Mouse (Mus musculus): Measurements from ENCODE around the gene Ctnna2.

Gene Ctnna2

DNA sequence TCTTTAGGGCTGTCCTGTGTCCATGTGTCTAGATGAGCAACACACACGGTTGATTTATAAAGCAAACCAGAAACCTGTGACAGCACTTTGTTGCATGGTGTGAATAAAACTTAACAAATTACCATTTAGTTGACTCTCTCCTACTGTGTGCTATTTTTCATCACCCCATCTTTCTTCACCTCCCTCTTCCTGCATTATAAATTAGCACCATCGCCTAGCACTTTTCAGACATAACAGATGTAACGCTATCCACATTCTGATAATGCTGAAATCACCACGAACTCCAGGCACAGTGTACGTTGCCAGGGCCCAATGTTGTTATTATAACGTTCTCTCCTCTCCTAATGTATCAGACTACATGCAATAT lies 621.0 kb downstream of the Ctnna2 start:
- in situ Hi-C loops (cut with MboI; ENCODE audit: low pct_unique_long_range_greater_than_20kb in 1 of 2, low sequenced_read_pairs in 2 of 2, unreplicated experiment in 1 of 2), result no loop called here

DNA sequence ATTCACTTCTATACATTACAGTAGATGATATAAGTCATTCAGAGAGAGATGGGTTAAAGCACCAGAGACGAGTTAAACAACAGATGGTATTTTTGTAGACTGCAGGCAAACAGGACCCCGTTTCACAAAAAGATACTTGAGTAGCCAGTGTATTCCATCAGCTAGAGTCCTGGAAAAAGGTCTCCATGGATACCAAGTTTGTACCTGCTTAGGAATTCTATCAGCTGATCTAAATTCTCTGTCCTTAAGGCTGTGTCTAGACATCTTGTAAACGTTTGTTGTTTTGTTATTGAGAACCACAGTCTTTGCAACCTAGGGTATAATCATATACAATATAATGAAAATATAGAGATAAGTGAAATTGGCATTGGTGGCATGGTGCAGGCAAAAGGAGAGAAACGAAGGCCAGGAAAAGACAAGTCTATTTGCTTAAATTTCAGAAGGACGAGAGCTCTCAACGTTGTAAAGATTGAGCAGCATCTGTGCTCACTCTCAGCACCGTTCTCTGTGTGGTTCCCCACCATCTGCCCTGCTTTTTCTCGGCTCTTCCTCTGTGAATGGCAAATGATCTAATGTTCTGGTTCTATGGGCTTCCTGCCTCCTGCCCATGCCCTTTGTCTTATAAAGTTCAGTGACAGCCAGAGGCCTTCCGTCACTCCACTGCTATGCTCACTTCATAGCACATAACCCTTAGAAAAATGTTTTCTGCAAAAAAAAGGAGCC lies 621.6 kb downstream of the Ctnna2 start:
- in situ Hi-C loops (cut with MboI; ENCODE audit: low pct_unique_long_range_greater_than_20kb in 1 of 2, low sequenced_read_pairs in 2 of 2, unreplicated experiment in 1 of 2), result no loop called here

DNA sequence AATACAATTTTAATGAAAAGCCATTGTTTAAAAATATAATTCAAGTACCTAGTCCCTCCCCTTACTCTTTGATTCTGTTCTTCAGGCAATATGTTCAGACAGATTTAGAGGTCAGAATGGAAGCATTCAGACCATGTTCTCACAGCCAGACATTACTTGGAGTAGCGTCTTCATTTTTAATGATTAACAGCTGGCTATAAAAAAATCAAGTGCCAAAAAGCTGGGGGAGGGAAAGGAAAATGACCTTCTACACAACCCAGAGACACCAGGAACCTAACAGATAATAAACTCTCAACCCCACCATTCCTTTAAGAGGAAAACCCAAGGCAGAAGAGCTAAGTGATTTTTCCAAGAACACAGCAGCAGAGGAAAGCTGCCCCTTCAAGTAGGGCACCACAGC lies 624.7 kb downstream of the Ctnna2 start:
- in situ Hi-C loops (cut with MboI; ENCODE audit: low pct_unique_long_range_greater_than_20kb in 1 of 2, low sequenced_read_pairs in 2 of 2, unreplicated experiment in 1 of 2), result no loop called here

DNA sequence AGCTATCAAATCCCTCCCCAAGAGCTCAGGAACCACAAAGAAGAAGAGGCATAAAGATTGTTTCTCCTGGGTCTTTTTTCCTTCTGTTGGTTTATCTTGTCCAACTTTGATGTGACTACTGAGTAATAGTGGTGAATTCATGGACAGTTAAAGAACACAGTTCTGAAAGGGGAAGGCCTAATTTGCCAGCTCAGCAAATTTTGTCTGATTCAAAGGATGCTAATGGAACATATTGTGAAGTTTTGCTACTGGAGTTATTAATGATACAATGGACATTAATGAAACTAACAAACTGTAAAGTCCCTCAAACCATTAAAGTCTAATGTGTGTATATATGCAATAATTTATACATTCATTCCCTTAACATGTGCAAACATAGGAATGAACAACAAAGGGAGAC lies 635.7 kb downstream of the Ctnna2 start:
- in situ Hi-C loops (cut with MboI; ENCODE audit: low pct_unique_long_range_greater_than_20kb in 1 of 2, low sequenced_read_pairs in 2 of 2, unreplicated experiment in 1 of 2), result no loop called here

DNA sequence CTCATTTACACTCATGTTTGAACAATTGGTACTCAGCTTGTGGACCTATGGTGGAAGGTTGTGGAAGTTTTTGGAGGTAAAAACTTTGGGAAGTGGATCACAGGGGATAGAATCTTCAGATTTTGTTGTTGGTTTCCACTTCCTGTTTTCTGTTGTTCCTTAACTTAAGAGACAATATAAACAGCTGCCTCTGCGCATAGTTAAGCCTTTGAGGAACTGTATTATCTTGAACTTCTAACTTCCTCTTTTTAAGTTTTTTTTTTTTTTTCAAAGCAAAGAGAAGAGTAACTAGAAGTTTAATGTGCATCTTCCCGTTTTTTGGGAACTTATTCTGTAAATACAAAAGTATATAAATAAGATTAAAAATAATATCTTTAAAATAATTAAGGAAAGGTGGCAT lies 644.0 kb downstream of the Ctnna2 start:
- in situ Hi-C loops (cut with MboI; ENCODE audit: low pct_unique_long_range_greater_than_20kb in 1 of 2, low sequenced_read_pairs in 2 of 2, unreplicated experiment in 1 of 2), result no loop called here

DNA sequence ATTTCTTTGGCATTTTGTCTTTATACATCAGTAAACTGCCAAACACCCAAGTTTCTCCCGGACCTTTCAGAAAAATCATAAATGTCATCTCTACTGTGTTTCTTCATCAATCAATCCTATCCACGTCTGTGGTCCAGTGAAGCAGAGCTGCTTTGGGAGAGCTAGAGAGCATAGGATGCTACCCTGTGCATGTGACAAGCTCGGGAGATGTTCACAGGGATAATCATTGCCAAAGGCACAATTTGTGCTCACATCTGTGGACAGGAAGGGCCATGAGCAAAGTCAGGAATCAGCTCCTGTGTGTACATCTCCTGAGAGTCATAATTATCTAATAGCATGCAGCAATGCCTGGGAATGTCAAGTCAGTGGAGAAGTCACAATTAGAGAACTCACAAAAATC lies 654.8 kb downstream of the Ctnna2 start:
- in situ Hi-C loops (cut with MboI; ENCODE audit: low pct_unique_long_range_greater_than_20kb in 1 of 2, low sequenced_read_pairs in 2 of 2, unreplicated experiment in 1 of 2), result no loop called here

DNA sequence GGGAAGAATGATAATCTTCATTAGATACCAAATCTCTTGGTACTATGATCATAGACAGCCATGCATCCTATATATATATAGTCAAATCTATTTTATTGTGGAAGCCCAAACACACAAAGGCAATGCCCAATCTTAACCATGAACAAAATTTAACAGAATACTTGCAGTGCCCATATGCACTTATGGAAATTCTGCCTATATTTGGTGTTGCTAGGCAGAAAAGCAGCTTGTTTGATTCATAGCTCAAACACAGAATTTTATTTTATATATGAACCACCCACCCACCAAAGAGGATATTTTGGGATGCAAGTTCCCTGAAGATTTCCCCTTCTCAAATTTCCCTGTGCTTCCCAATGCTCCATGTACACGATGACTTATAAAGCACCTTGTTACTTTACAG lies 655.2 kb downstream of the Ctnna2 start:
- in situ Hi-C loops (cut with MboI; ENCODE audit: low pct_unique_long_range_greater_than_20kb in 1 of 2, low sequenced_read_pairs in 2 of 2, unreplicated experiment in 1 of 2), result no loop called here

DNA sequence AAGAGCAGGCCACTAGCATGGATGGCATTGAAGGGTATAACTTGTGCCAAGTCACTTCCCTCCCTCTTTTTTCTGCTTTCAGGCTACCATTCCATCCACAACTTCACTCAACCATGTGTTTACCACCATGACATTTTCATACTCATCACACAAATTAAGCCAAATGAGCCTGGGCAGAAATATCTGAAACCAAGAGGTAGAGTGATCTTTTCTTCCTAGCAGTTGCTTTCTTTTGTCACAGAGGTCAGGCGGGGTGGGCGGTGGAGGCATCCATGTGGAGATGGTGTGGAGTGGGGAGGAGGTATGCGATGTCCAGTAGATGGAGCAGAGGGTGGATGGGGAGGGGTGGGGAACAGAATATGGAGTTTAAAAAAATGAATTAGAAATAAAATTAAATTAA lies 672.7 kb downstream of the Ctnna2 start:
- in situ Hi-C loops (cut with MboI; ENCODE audit: low pct_unique_long_range_greater_than_20kb in 1 of 2, low sequenced_read_pairs in 2 of 2, unreplicated experiment in 1 of 2), result no loop called here

DNA sequence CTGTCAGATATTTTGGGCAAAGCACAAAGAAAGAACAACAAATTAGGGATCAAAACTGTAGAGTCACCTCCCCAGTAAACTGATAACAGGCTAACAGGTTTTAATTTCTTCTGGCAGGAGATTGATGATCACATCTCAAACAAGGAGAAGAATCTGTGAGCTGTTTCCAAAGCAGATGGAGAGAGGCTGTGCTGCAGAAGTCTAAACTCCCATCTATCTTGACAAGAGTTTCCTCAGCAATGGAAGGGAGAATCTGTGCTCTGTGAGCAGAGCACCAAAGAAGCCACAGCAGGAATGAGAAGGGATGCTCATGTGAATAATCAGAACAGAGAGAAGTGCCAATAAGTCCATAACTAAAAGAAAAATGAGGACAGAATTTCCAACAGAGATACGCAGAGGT lies 678.2 kb downstream of the Ctnna2 start:
- in situ Hi-C loops (cut with MboI; ENCODE audit: low pct_unique_long_range_greater_than_20kb in 1 of 2, low sequenced_read_pairs in 2 of 2, unreplicated experiment in 1 of 2), result no loop called here

DNA sequence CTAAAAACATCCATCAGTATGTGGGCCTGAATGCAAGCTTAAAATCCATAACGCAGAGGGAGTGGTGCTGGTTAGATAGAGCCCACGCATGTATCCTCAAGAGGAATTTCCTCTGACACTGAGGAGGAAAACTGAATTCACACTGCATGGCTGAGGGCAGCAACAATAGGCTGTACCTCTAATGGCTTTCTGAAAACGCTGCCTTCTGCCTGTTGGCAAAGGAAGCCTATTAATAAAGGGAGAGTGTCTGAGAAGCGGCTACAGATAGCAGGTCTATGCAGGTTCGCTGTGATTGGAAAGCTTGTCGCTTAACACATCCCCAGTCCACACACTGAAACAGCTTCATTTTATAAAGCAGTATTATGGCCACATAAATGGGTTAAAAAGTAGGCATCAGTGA lies 688.1 kb downstream of the Ctnna2 start:
- in situ Hi-C loops (cut with MboI; ENCODE audit: low pct_unique_long_range_greater_than_20kb in 1 of 2, low sequenced_read_pairs in 2 of 2, unreplicated experiment in 1 of 2), result no loop called here

DNA sequence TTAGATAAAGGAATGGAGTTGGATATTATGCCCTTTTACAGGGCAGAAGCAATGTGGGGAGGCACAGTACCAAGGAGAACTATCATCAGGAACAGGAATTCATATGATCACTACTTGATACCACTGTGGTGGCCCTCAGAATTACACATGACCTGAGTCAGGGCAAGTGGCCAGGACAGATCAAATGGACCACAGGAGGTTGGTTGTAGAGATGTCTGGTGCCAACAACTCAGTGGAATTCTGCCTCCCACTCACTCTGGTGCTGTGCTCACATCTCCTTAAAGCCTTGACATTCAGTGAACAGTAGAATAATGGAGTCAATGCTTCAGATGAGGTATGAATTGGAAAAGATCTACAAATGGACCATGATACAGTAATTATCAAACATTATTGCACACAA lies 691.1 kb downstream of the Ctnna2 start:
- in situ Hi-C loops (cut with MboI; ENCODE audit: low pct_unique_long_range_greater_than_20kb in 1 of 2, low sequenced_read_pairs in 2 of 2, unreplicated experiment in 1 of 2), result no loop called here

DNA sequence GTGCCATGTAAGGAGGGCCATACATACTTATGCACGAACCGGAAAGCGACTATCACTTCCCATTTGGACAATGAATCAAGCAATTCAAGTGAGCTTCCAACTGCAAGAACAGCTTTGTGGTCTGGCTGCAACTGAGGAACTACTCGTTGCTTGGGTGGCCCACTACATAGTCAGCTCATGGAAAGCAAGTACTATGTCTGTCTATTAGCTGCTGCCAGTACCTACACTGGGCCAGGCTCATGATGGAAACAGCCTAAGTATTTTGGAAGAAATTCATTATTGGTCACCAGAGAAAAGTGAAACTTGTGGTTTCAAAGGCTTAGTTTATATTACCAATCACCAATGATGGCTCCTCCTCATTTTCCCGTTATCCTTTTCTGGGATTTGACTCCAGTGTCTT lies 693.2 kb downstream of the Ctnna2 start:
- in situ Hi-C loops (cut with MboI; ENCODE audit: low pct_unique_long_range_greater_than_20kb in 1 of 2, low sequenced_read_pairs in 2 of 2, unreplicated experiment in 1 of 2), result no loop called here

DNA sequence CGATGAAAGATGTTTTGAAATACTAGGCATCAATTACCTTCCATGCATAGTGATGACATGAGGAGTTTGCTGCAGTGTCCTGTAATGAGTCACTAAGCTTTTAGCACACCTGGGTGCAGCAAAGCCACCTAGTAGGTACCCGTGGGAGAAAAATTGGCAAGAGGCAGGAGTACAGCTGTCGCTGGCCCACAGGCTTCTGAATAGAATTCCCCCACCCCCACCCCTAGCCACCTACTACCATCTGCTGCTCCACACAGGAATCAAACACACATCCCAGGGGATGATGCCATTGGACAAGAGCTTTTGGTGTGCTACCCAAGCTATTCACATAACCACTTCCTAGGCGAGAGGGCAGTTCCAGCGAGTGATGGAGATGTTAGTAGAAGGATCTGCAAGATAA lies 700.7 kb downstream of the Ctnna2 start:
- in situ Hi-C loops (cut with MboI; ENCODE audit: low pct_unique_long_range_greater_than_20kb in 1 of 2, low sequenced_read_pairs in 2 of 2, unreplicated experiment in 1 of 2), result no loop called here

DNA sequence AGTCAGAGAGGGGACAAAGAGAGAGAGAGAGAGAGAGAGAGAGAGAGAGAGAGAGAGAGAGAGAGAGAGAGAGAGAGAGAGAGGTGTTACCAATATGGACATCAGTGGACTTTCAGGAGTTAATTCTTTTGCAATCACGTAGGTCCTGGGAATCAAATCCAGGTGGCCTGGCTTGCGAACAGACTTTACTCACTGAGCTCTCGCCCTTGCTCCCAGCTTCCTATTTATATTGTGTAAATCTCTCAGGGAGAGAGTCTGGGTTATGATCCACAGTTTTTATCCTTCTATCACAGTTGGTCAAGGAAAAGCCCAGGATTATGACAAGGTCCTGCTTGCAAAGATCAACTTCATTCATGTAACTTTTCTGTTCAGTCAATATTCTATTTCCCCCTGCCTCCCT lies 714.3 kb downstream of the Ctnna2 start:
- in situ Hi-C loops (cut with MboI; ENCODE audit: low pct_unique_long_range_greater_than_20kb in 1 of 2, low sequenced_read_pairs in 2 of 2, unreplicated experiment in 1 of 2), result no loop called here

DNA sequence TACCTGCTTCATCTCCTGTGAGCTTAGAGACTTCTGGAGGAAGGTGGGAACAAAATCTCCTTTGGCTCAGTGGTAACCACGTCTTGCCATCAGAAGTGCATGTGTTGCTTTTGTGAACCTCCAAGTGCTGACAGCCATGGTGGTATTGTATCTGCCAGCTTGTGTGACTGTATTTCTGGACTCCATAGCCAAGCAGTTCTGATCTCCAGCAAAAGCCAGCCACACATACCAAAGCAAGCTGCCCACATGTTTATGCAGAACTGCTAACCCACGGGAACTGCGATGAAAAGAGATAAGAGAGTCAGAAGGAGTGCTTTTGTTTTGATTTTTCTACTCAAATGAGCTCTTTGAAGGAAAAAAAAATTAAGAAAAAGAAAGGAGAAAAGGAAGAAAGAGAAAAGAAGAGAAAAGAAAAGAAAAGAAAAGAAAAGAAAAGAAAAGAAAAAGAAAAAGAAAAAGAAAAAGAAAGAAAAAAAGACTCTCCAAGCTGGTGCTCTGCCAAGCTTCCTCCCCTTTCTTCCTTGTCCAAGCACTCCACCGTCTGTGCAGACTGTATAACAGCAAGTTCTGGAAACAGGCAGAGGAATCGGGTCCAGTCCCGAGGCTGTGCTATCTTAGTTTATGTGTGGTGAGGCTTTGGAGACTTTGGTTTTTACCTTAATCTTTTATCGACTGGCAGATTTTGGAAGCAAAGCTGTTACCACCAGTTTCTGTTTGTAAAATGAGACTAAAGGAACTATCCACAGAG lies 722.0 kb downstream of the Ctnna2 start:
- in situ Hi-C loops (cut with MboI; ENCODE audit: low pct_unique_long_range_greater_than_20kb in 1 of 2, low sequenced_read_pairs in 2 of 2, unreplicated experiment in 1 of 2), result no loop called here

DNA sequence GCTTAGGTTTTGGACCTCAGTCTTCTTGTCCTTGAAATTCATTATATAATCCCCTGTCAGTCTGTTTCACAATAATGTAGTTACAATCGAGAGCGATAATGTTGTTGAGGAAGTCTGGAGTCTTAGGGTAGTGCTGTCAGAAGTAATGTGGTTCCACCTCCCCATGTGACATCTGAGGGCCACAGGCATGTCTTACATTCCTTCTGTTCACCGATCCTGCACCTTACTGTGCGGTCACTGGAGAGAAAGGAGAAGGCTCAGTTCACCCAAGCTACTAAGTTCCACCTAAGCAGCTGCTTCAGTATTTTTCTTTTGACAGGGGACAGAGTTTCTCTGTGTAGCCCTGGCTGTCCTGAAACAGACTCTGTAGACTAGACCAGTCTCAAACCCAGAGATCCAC lies 723.2 kb downstream of the Ctnna2 start:
- in situ Hi-C loops (cut with MboI; ENCODE audit: low pct_unique_long_range_greater_than_20kb in 1 of 2, low sequenced_read_pairs in 2 of 2, unreplicated experiment in 1 of 2), result no loop called here

DNA sequence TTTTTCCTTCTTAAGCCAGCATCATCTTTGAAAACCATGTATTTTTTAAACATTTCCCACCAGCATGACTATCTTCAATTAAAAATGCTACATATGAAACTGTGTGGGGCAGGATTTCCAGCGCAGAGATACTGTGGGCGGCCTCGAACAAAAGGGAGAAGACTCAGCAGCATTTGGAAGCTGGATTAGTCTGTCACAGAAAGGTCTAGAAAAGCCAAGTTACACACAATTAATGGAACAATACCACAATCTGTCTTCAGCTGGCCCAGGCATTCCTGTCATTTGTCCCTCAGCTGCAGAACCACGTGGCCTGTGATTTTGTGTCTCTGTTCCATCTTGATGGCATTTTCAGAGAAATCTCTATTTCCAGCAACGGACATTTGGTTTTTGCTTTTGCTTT lies 726.0 kb downstream of the Ctnna2 start:
- in situ Hi-C loops (cut with MboI; ENCODE audit: low pct_unique_long_range_greater_than_20kb in 1 of 2, low sequenced_read_pairs in 2 of 2, unreplicated experiment in 1 of 2), result no loop called here

DNA sequence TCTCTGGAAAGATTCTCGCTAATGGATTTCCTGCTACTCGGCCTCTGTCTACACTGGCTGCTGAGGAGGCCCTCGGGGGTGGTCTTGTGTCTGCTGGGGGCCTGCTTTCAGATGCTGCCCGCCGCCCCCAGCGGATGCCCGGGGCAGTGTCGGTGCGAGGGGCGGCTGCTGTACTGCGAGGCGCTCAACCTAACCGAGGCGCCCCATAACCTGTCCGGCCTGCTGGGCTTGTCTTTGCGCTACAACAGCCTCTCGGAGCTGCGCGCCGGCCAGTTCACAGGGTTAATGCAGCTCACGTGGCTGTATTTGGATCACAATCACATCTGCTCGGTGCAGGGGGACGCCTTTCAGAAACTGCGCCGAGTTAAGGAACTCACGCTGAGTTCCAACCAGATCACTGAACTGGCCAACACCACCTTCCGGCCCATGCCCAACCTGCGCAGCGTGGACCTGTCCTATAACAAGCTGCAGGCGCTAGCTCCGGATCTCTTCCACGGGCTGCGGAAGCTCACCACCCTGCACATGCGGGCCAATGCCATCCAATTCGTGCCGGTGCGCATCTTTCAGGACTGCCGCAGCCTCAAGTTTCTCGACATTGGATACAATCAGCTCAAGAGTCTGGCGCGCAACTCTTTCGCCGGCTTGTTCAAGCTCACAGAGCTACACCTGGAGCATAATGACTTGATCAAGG lies 735.8 kb downstream of the Ctnna2 start:
- in situ Hi-C loops (cut with MboI; ENCODE audit: low pct_unique_long_range_greater_than_20kb in 1 of 2, low sequenced_read_pairs in 2 of 2, unreplicated experiment in 1 of 2), result no loop called here

DNA sequence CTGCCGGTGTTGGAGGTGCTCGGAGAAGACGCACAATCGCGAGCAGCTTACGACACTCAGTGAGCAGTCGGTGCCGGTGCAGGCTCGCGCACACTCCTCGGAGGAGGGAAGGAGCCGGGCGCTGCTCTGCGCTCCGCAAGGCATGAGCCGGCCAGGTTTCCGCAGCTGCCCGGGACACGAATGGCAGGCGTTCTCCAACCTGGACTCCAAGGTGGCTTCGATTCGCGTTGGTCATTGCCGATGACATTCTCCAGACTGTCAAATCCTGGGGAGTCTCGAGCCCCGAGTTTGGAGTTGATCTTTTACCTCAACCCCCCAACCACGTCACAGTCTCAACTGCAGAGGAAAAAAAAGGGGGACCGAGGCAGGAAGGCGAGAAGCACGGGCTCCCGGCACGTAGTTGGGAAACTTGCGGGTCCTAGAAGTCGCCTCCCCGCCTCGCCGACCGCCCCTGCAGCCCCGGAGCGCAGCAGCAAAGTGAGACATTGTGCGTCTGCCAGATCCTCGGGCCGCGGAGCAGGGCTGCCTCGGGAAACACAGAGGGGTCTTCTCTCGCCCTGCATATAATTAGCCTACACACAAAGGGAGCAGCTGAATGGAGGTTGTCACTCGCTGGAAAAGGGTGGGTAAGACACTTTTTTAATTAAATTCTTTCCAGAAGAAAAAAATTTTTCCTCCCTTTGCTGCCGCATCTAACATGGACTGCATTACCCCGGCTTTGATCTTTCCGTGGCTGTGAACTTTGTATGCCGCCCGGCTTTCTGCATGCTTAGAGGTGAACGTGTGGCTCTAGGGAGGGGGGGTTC lies 736.7 kb downstream of the Ctnna2 start, which contains the start of gene Lrrtm1:
Gene Lrrtm1 (plus strand): TSS at position 89 of the 806 bp plus-strand sequence.
- in situ Hi-C loops (cut with MboI; ENCODE audit: low pct_unique_long_range_greater_than_20kb in 1 of 2, low sequenced_read_pairs in 2 of 2, unreplicated experiment in 1 of 2), result no loop called here
